In genomic region chr14:58113180-58113579, GRCm38 (mm10) we compare ENCODE assay signal across 12 mouse cellular contexts. TPM values are rescaled to one million over a fixed set of nuclear protein-coding genes. Genes with fewer than 3 reads are reported as not detected.
DNase-seq lines count a peak whose midpoint lies in the region; ATAC-seq and TF ChIP-seq lines count a peak whose summit lies in the region.
"Had no signal": no experiment of that assay in that cellular context is flagged by ENCODE, and none has a peak within 500 bp of the region (broad histone marks: within the 10 kb centered on the region; RNA-seq: fewer than 3 reads in every experiment).

No protein-coding gene starts in this region.

- H3K27ac ChIP-seq in lung, embryonic 15.5 days, result no peak overlapping the region
- H3K27ac ChIP-seq in lung, postnatal 0 days (ENCODE audit: low read length), result no peak overlapping the region
- H3K27ac ChIP-seq: liver, embryonic 14.5 days had no signal

- H3K4me2 ChIP-seq in lung, embryonic 15.5 days, result no peak overlapping the region; the same call in 1 of the 2 replicates
- no peak overlapping the region for H3K4me2 ChIP-seq in lung, postnatal 0 days (replicated peaks; ENCODE audit: low read depth, low read length)

- no peak overlapping the region for H3K4me3 ChIP-seq in lung, embryonic 15.5 days
- no peak overlapping the region for H3K4me3 ChIP-seq in lung, postnatal 0 days (ENCODE audit: low read depth, low read length)
- H3K4me3 ChIP-seq: myocyte had no signal

- no peaks in the 10 kb centered on the region for H3K9me3 ChIP-seq in lung, embryonic 15.5 days
- no peaks in the 10 kb centered on the region for H3K9me3 ChIP-seq in lung, postnatal 0 days (ENCODE audit: low read length)

- TF ChIP-seq EP300 in lung, postnatal 0 days (IDR thresholded peaks at IDR 0.05), result no peak

- no peak for TF ChIP-seq CTCF in lung, postnatal 0 days (IDR thresholded peaks at IDR 0.05)

- H3K27me3 ChIP-seq in lung, embryonic 15.5 days, result no peaks in the 10 kb centered on the region
- H3K27me3 ChIP-seq in lung, postnatal 0 days (replicated peaks; ENCODE audit: insufficient read depth, low read length), result no peaks in the 10 kb centered on the region

- 23% methylated on average over 6 of the region's 6 CpGs for WGBS in lung, embryonic 15.5 days
- WGBS in lung, postnatal 0 days, result 42% methylated on average over 4 of the region's 6 CpGs

- 0 out of 2 replicates have a peak, but pooled peaks cover 4% of the 10 kb centered on the region for H3K4me1 ChIP-seq in lung, embryonic 15.5 days
- H3K4me1 ChIP-seq in lung, postnatal 0 days (ENCODE audit: insufficient read depth, low read depth, low read length), result no peaks in the 10 kb centered on the region

- peak; percentile 55; the same call in 1 of the 2 replicates for ATAC-seq in lung, embryonic 15.5 days (ENCODE audit: borderline replicate concordance, extremely low read depth, low FRiP score, low TSS enrichment)
- ATAC-seq in lung, postnatal 0 days, result no peak

- no peak overlapping the region for H3K9ac ChIP-seq in lung, embryonic 15.5 days
- no peak overlapping the region for H3K9ac ChIP-seq in lung, postnatal 0 days (replicated peaks; ENCODE audit: low read depth)
- H3K9ac ChIP-seq: liver, embryonic 14.5 days had no signal

- no peaks in the 10 kb centered on the region for H3K36me3 ChIP-seq in lung, embryonic 15.5 days
- no peaks in the 10 kb centered on the region for H3K36me3 ChIP-seq in lung, postnatal 0 days (ENCODE audit: insufficient read depth, low read length)

- DNase-seq in lung, postnatal 0 days (ENCODE audit: low spot score), result no peak
- peak; percentile 42 for DNase-seq in adrenal gland, adult 8-10 months
- peak; percentile 68 for DNase-seq in cerebellum, adult 11-12 months
- peak; percentile 39 for DNase-seq in kidney, adult 9 months
- DNase-seq in embryo, embryonic 11 days, result no peak
- no peak for DNase-seq in urinary bladder, postnatal 10 days (ENCODE audit: low spot score)
- DNase-seq: right cerebral cortex, postnatal 4 days had no signal

RNA-seq across cellular contexts. Expression of gene Fgf9, which starts 42.8 kb away (rescaled TPM):
- polyA plus RNA-seq in lung, embryonic 15.5 days (2015; fragmentation: Nextera tagmentation; extraction: Ambion mirVana), result 8.2 and 8.7 TPM in 2 replicates
- polyA plus RNA-seq in lung, postnatal 0 days (2015; fragmentation: Nextera tagmentation; extraction: Ambion mirVana), result 2.7 and 3.1 TPM in 2 replicates
- total RNA-seq in adrenal gland, adult 8-10 months (2022), result 10 to 100 TPM; 16.5 to 33.2 (median 28.2) TPM
- total RNA-seq: hematopoietic stem cell, adult 5-6 weeks; MEL had no signal

Comparison
In these comparisons a context has a peak if more than half of its experiments do, and no peak if none do; other contexts are left out.
1. DNase-seq: peak in adrenal gland, adult 8-10 months (single experiment), cerebellum, adult 11-12 months (single experiment) and kidney, adult 9 months (single experiment); none in lung, postnatal 0 days (single experiment), embryo, embryonic 11 days (single experiment) and urinary bladder, postnatal 10 days (single experiment).